Mouse (Mus musculus): ENCODE data around the gene Tmem240.
"Not testable (repeated sequence)": the region's sequence is repeated elsewhere in the genome, so short reads cannot be mapped to it uniquely, and the experiment has no call there.

The Tmem240 gene

GRCm38 (mm10) chr4:155772786-155773185 is 38.2 kb downstream of the Tmem240 start:
- peak; percentile 64 for DNase-seq

DNA sequence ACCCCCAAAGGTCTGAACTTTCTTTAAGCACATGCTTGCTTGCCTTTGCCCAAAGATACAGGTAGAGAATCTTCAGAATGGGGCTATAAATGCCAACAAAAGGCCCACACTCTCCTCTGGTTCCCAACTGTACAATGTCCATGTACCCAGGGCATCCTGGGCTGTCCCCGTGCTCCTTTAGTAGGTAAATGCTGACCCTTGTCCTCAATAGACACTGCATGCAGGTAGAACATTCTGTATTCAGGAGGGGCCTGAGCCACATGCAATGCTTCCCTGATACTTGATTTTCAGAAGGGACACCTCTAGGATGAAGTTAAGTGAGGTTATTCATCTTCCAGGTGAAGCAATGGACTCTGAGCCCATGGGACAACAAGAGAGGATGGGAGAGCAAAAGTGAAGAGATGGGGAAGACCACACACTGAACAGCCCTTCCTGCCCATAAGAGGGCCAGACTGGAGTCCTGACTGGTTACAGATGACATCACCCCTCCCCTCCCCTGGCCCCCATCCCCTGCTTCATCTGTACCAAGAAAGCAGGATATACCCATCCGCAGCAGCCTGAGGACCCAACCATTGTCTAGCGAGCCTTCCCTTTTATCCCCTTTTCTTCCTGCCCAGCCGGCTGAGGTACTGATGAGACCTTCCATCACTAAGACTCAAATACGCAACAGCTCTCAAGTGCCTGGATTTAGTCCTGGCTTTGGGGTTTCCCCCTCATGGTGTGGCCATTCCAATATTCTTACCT is 38.9 kb downstream of the Tmem240 start:
- no peak for DNase-seq

DNA sequence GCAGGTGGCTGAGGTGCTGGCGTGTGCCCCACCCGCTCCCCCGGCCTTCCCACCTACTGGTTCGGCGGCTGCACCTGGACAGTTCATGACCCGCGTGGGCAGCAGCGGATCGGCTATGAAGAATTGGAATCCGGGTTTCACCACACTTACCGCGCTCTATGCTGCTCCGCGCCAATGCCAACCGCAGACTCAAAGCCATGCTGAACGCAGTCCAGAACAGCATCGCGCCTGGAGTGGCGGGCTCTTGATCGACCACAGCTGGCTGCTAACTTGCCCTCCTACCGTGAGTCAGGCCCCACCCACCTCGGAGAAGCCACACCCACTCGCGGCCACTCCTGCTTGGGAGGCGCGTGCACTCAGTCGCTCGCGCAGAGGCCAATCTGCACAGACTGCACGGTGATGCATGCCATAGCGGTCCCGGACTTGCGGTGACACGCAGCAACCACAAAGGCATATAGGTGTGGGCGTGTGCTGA is 39.7 kb downstream of the Tmem240 start, which contains the start of gene Vwa1:
Gene Vwa1, minus strand, starts transcription at position 419 of the 475 bp plus-strand sequence.
- DNase-seq, result peak; percentile 89

GRCm38 (mm10) chr4:155774971-155775740 is 40.6 kb downstream of the Tmem240 start:
- DNase-seq, result peak; percentile 79

- peak; percentile 82 for DNase-seq
Measured at GRCm38 (mm10) chr4:155775855-155776254, 41.3 kb downstream of the Tmem240 start.

GRCm38 (mm10) chr4:155776704-155777335 is 42.2 kb downstream of the Tmem240 start:
- DNase-seq, result no peak

DNA sequence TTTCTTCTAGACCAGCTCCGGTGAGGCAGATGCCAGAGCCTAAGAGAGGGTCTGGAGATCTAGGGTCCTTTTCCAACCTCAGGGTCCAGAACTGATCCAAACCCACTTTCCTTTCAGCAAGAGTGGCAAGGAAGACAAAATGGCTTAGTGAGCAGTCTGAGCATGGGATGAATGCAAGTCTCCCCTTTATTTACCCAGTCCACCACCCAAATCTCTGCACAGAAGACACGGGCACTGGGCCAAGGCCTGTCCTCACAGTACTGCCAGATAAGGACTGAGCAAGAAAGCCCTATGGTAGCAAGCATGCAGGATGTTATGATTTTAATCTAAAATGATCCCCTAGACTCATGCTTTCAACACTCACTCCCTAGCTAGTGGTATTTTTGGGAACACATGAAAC is 43.2 kb downstream of the Tmem240 start:
- no peak for DNase-seq

- DNase-seq, result no peak
Measured at GRCm38 (mm10) chr4:155779498-155779897, 44.9 kb downstream of the Tmem240 start.

DNA sequence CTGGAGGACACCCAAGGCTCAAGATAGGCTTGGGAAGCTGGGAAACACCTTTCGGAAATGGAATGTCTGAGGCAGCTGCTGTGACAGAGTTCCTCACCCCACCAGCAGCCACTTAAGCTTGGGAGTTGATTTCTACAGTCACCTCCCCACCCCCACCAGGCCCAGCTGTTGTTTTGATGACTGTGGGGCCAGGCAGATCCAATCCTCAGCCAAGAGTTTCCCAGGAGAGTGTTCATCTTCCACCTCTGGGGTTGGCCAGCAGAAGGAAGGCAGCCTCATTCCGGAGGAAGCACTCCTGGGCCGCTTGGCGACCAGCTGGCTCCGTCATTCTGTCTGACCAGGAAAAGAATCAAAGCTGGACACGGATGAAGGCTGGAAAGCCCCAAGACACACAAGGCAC is 46.3 kb downstream of the Tmem240 start:
- DNase-seq, result no peak

GRCm38 (mm10) chr4:155783486-155784080 is 49.0 kb downstream of the Tmem240 start:
- no peak for DNase-seq

GRCm38 (mm10) chr4:155784081-155784701 is 49.6 kb downstream of the Tmem240 start:
- DNase-seq, result peak; percentile 83

DNA sequence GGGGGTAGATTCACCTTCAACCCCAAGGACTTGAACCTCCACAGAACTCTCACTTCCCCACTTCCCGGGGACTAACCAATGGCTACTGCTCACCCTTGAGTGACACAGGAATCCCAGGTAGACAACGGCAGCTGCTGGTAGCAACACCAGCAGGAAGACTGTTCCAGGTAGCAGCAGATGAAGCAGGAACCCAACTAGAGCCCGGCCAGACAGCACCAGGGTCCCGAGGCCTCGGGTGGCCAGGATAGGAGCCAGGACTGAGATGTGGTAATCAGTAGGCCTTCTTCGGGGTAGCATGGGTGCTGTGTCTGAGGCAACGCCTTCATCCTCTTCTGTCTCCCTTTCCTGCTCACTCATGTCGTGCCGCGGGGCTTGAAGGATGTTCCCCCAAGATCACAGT is 50.6 kb downstream of the Tmem240 start:
- DNase-seq, result no peak

- no peak for DNase-seq
Measured at GRCm38 (mm10) chr4:155785819-155786218, 51.2 kb downstream of the Tmem240 start, which contains the start of gene Tmem88b. Gene Tmem88b, minus strand, starts transcription at chr4:155785874.

DNA sequence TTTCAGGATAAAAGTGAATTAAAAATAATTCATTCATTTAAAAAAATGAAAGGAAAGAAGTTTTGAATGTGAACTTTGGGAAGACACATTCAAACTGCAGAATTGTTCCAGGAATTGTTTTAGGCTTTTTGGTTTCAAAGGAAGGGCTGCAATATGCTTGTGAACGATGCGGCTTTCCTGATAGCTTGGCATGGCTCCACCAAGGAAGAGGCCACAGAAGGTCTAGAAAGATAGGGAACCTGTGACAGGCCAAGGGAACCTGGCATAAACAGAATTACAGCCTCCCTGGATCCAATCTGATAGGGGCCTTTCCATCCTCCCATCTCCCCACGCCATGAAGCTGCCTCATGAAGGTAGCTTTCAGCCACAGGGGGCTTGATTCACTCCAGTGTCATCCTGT is 53.7 kb downstream of the Tmem240 start:
- no peak for DNase-seq

- DNase-seq, result not testable (repeated sequence)
Measured at GRCm38 (mm10) chr4:155788833-155789232, 54.2 kb downstream of the Tmem240 start.

- DNase-seq, result no peak
Measured at GRCm38 (mm10) chr4:155790021-155790489, 55.5 kb downstream of the Tmem240 start, which contains the start of gene Ankrd65. Gene Ankrd65, plus strand, starts transcription at chr4:155790439.

Measured in cerebellum, adult 11-12 months (tissue).